Mouse (Mus musculus) spleen, adult 2 months (tissue): ENCODE results near the gene Thrsp. TPM values are rescaled to one million over a fixed set of nuclear protein-coding genes. Genes with fewer than 3 reads are reported as not detected.

Experiments used
- DNase-seq, 2 experiments: peaks; one replicate each; pipeline versions ENCODE4 v3.0.0 to v3.0.0-alpha.2; 2012 to 2021; ENCODE audit warnings: low spot score in 2 of 2, low read depth in 1 of 2
- H3K27ac ChIP-seq: fragments of 200-500 bp; 2 replicates; pipeline ENCODE4 v1.5.1; 2012; ENCODE audit warnings: low read length, inconsistent platforms; ENCODE audit not compliant: insufficient read depth
- H3K27me3 ChIP-seq: fragments of 200-500 bp; 2 replicates; pipeline ENCODE4 v1.6.1; 2012; ENCODE audit warnings: mild to moderate bottlenecking, moderate library complexity, low read length, inconsistent platforms; ENCODE audit not compliant: control insufficient read depth, insufficient read depth
- H3K36me3 ChIP-seq: fragments of 200-500 bp; 2 replicates; pipeline ENCODE4 v1.6.1; 2012; ENCODE audit warnings: mild to moderate bottlenecking, low read length, inconsistent platforms; ENCODE audit not compliant: control insufficient read depth, insufficient read depth
- H3K4me1 ChIP-seq: fragments of 200-500 bp; 2 replicates; pipeline ENCODE4 v1.6.1; 2011; ENCODE audit warnings: inconsistent platforms; ENCODE audit not compliant: control insufficient read depth, insufficient read depth, insufficient read length
- H3K4me3 ChIP-seq: fragments of 200-500 bp; 2 replicates; pipeline ENCODE4 v1.5.1; 2011; ENCODE audit warnings: mild to moderate bottlenecking, inconsistent platforms; ENCODE audit not compliant: insufficient read depth, insufficient read length; ENCODE audit errors: extremely low read depth
- CTCF ChIP-seq: fragments of 200-500 bp; IDR thresholded peaks from 2 replicates; pipeline ENCODE4 v1.5.1; 2011; ENCODE audit warnings: mild to moderate bottlenecking, inconsistent platforms; ENCODE audit not compliant: insufficient read depth, insufficient read length, insufficient replicate concordance; ENCODE audit errors: extremely low read depth
- POLR2A ChIP-seq: fragments of 200-500 bp; IDR thresholded peaks from 2 replicates; pipeline ENCODE4 v1.6.1; 2011; ENCODE audit warnings: low read depth, low read length, inconsistent platforms
- WGBS: fragments of 180-500 bp; shearing (Covaris S2); methylation state at CpG from one replicate; pipeline ENCODE4 v1.1.7; 2018; 5-methylcytosine and 5-hydroxymethylcytosine counted together
- polyA plus RNA-seq: library from polyadenylated mRNA; depleted of rRNA; stranded (reverse); fragments of >200 nt; gene quantifications from 2 replicates; pipeline ENCODE4 v1.2.3, GENCODE M21; 2012; rRNA removed

The Thrsp gene
- polyA plus RNA-seq, 1 experiment: 4.8 TPM

- no peak for TF ChIP-seq POLR2A
- no peak for TF ChIP-seq CTCF
- no peak overlapping the region for H3K4me3 ChIP-seq
- WGBS: 67% methylated on average over 2 of the region's 2 CpGs
- H3K27me3 ChIP-seq: no peaks in the 10 kb centered on the region
- peak overlapping the region; percentile 30 for H3K27ac ChIP-seq
- DNase-seq: no peak
- peaks cover 2% of the 10 kb centered on the region; the same call in 1 of the 2 replicates for H3K4me1 ChIP-seq
- peaks cover 8% of the 10 kb centered on the region for H3K36me3 ChIP-seq
Observed at GRCm38 (mm10) chr7:97375906-97376305, 41.6 kb downstream of the Thrsp start.

DNA sequence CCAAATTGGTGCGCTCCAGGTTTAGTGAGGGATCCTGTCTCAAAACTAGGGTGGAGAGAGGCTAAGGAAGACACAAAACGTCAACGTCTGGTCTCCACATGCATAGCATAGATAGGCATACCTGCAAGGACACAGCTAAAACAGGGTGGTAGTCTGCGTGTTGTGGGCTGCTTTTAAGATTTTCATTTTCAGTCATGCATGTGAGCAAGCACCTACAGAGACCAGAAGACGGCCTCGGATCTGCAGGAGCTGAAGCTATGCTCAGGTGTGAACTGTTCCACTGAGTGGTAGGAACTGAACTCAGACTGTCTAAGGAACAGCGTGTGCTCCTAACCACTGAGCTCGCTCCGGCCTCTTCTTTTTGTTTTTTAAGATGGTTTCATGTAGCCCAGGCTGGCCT, 42.4 kb downstream of the Thrsp start:
- Histone ChIP-seq H3K27me3 (no peaks in the 10 kb centered on the region), H3K36me3 (peaks cover 8% of the 10 kb centered on the region), H3K27ac (no peak overlapping the region), H3K4me1 (peaks cover 2% of the 10 kb centered on the region; the same call in 1 of the 2 replicates), H3K4me3 (no peak overlapping the region)
- TF ChIP-seq CTCF: no peak
- no peak for TF ChIP-seq POLR2A
- no peak for DNase-seq
- WGBS: 90% methylated on average over 9 of the region's 9 CpGs

GRCm38 (mm10) chr7:97365887-97366286, 51.6 kb downstream of the Thrsp start:
- DNase-seq: no peak
- H3K36me3 ChIP-seq: no peaks in the 10 kb centered on the region
- H3K27ac ChIP-seq: no peak overlapping the region
- no peak for TF ChIP-seq CTCF
- TF ChIP-seq POLR2A: no peak
- no peaks in the 10 kb centered on the region; the same call in 1 of the 2 replicates for H3K4me1 ChIP-seq
- H3K4me3 ChIP-seq: no peak overlapping the region
- 83% methylated on average over 1 of the region's 1 CpGs for WGBS
- no peaks in the 10 kb centered on the region for H3K27me3 ChIP-seq

Other genes starting within 250 kb of the Thrsp start
- gene Usp35, start 85.7 kb downstream of the Thrsp start, polyA plus RNA-seq: 8.5 and 9.8 TPM in 2 replicates
- gene Kctd21, start 85.4 kb downstream of the Thrsp start, polyA plus RNA-seq: 2.7 and 2.8 TPM in 2 replicates
- gene Alg8, start 46.1 kb downstream of the Thrsp start, polyA plus RNA-seq: 7.4 and 9.0 TPM in 2 replicates
- gene Ndufc2, start 17.7 kb downstream of the Thrsp start, polyA plus RNA-seq: 46.4 and 67.0 TPM in 2 replicates
- gene Kctd14, start 33.6 kb upstream of the Thrsp start, polyA plus RNA-seq: 5.1 and 6.5 TPM in 2 replicates
- gene Ints4, start 63.2 kb upstream of the Thrsp start, polyA plus RNA-seq: 60.8 and 61.7 TPM in 2 replicates
- 5.0 and 8.7 TPM in 2 replicates for gene Aamdc, start 161.8 kb upstream of the Thrsp start, polyA plus RNA-seq
- gene Rsf1, start 162.2 kb upstream of the Thrsp start, polyA plus RNA-seq: 1.7 and 1.8 TPM in 2 replicates